Mouse (Mus musculus): ENCODE measurements around the gene Tcf3.

DNA sequence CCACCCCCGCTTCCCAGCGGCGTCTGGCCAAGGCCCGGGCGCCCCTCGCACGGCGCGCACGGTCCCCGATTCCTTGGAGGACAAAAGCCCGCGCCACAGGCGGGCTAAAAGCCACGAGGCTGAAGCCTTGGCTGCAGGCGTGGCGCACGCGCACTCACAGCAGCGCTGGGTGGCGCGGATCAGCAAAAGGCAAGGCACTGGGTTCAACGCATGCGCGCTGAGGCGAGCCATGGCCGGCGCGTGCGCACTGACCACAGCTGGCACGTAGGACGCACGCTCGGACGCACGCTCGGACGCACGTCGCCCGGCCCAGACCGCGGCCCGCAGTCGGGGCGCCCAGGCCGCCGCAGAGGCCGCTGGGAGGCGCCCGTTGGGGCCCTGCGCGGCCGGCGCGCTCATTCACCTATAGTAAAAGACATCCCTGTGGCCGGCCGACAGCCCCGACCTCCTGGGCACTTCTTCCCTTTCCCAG, 34.7 kb downstream of the Tcf3 start:
- 0 out of 2 replicates have a peak, but pooled peaks have one; percentile 25 for TF ChIP-seq CTCF (IDR thresholded peaks at IDR 0.05; ENCODE audit: low read depth)
- no peak for TF ChIP-seq EP300 (IDR thresholded peaks at IDR 0.05; ENCODE audit: low read depth)

All from liver, embryonic 14.5 days (tissue).